Mouse (Mus musculus) hindbrain, postnatal 0 days (tissue): ENCODE results near the gene Spn. TPM values are rescaled to one million over a fixed set of nuclear protein-coding genes. Genes with fewer than 3 reads are reported as not detected.

ENCODE experiments used
- ATAC-seq: fragments of 200-750 bp; cut with Nextera tagmentation; 2 replicates; pipeline ENCODE4 v1.8.0; 2017; ENCODE audit warnings: mild to moderate bottlenecking, moderate TSS enrichment, moderate library complexity
- DNase-seq: peaks from one replicate; pipeline ENCODE4 v3.0.0-alpha.2; 2015; ENCODE audit warnings: low spot score
- H3K27ac ChIP-seq: fragments of 300-500 bp; sonication (generic); 2 replicates; pipeline ENCODE4 v1.5.1; 2014; ENCODE audit warnings: mild to moderate bottlenecking
- H3K27me3 ChIP-seq: fragments of 300-500 bp; sonication (generic); 2 replicates; pipeline ENCODE4 v1.6.1; 2014; ENCODE audit warnings: low read length, mixed read lengths; ENCODE audit not compliant: insufficient read depth
- H3K36me3 ChIP-seq: fragments of 300-500 bp; sonication (generic); 2 replicates; pipeline ENCODE4 v1.6.1; 2014; ENCODE audit warnings: low read length, mixed read lengths; ENCODE audit not compliant: insufficient read depth
- H3K4me1 ChIP-seq: fragments of 300-500 bp; sonication (generic); 2 replicates; pipeline ENCODE4 v1.6.1; 2014; ENCODE audit warnings: antibody characterized with exemption, low read length, mixed read lengths; ENCODE audit not compliant: insufficient read depth
- H3K4me2 ChIP-seq: fragments of 300-500 bp; sonication (generic); 2 replicates; pipeline ENCODE4 v1.6.1; 2014; ENCODE audit warnings: low read depth, mild to moderate bottlenecking, low read length, moderate library complexity, mixed read lengths
- H3K4me3 ChIP-seq: fragments of 300-500 bp; sonication (generic); 2 replicates; pipeline ENCODE4 v1.5.1; 2014; ENCODE audit warnings: low read length
- H3K9ac ChIP-seq: fragments of 300-500 bp; sonication (generic); replicated peaks from 2 replicates; pipeline ENCODE4 v1.6.1; 2014; ENCODE audit warnings: mild to moderate bottlenecking, low read length, moderate library complexity, mixed read lengths
- H3K9me3 ChIP-seq: fragments of 300-500 bp; sonication (generic); 2 replicates; pipeline ENCODE4 v1.6.1; 2016; ENCODE audit warnings: low read length, mixed read lengths
- CTCF ChIP-seq: IDR thresholded peaks from 2 replicates; pipeline ENCODE4 v1.5.1; 2016; ENCODE audit warnings: antibody characterized with exemption, control low read depth, low read depth
- WGBS: fragments of 180-500 bp; shearing (Covaris S2); extraction: QIAGEN DNeasy Blood & Tissue Kit; methylation state at CpG from one replicate; pipeline ENCODE4 v1.1.7; 2014; 5-methylcytosine and 5-hydroxymethylcytosine counted together
- polyA plus RNA-seq: library from polyadenylated mRNA; unstranded; fragments of >200 nt; fragmentation: Nextera tagmentation; extraction: Ambion mirVana; gene quantifications from 2 replicates; pipeline ENCODE4 v1.2.1, GENCODE M21; 2015
- total RNA-seq: library from RNA; depleted of rRNA; stranded (reverse); fragments of >200 nt; gene quantifications from 2 replicates; pipeline ENCODE4 v1.2.3, GENCODE M21; 2014

Gene Spn
- total and polyA plus RNA-seq, 2 experiments from 2014 or later, result 0.09 to 0.21 TPM

- H3K9ac ChIP-seq, result no peak overlapping the region
- H3K4me3 ChIP-seq, result no peak overlapping the region
- H3K4me2 ChIP-seq, result no peak overlapping the region
- no peak for TF ChIP-seq CTCF
- 39% methylated on average over 11 of the region's 11 CpGs for WGBS
- no peaks in the 10 kb centered on the region for H3K36me3 ChIP-seq
- no peaks in the 10 kb centered on the region for H3K4me1 ChIP-seq
- peaks cover 9% of the 10 kb centered on the region; the same call in 1 of the 2 replicates for H3K27me3 ChIP-seq
- H3K27ac ChIP-seq, result no peak overlapping the region
- DNase-seq, result peak; percentile 24
- no peaks in the 10 kb centered on the region for H3K9me3 ChIP-seq
- ATAC-seq, result peak; percentile 58; the same call in 1 of the 2 replicates
Measured at GRCm38 (mm10) chr7:127116331-127116935, 21.2 kb downstream of the Spn start.

GRCm38 (mm10) chr7:127114920-127115319 is 22.7 kb downstream of the Spn start:
- no peaks in the 10 kb centered on the region for H3K36me3 ChIP-seq
- H3K9ac ChIP-seq, result no peak overlapping the region
- H3K4me2 ChIP-seq, result no peak overlapping the region
- no peak for DNase-seq
- H3K4me1 ChIP-seq, result no peaks in the 10 kb centered on the region
- no peak overlapping the region for H3K27ac ChIP-seq
- no peak overlapping the region for H3K4me3 ChIP-seq
- 88% methylated on average over 11 of the region's 11 CpGs for WGBS
- H3K27me3 ChIP-seq, result no peaks in the 10 kb centered on the region; the same call in 1 of the 2 replicates
- no peak for TF ChIP-seq CTCF
- H3K9me3 ChIP-seq, result no peaks in the 10 kb centered on the region
- ATAC-seq, result no peak

GRCm38 (mm10) chr7:127113614-127114259 is 23.9 kb downstream of the Spn start:
- 0 out of 2 replicates have a peak, but pooled peaks have one; percentile 41 for ATAC-seq
- TF ChIP-seq CTCF, result no peak
- H3K9ac ChIP-seq, result no peak overlapping the region
- WGBS, result 52% methylated on average over 12 of the region's 12 CpGs
- H3K36me3 ChIP-seq, result no peaks in the 10 kb centered on the region
- no peaks in the 10 kb centered on the region for H3K4me1 ChIP-seq
- H3K27ac ChIP-seq, result no peak overlapping the region
- H3K27me3 ChIP-seq, result no peaks in the 10 kb centered on the region
- DNase-seq, result peak; percentile 61
- no peak overlapping the region for H3K4me3 ChIP-seq
- no peak overlapping the region for H3K4me2 ChIP-seq
- H3K9me3 ChIP-seq, result no peaks in the 10 kb centered on the region

GRCm38 (mm10) chr7:127112921-127113597 is 24.6 kb downstream of the Spn start:
- DNase-seq (no peak), ATAC-seq (no peak)
- no peak for TF ChIP-seq CTCF
- no peak overlapping the region for H3K9ac ChIP-seq
- WGBS, result 48% methylated on average over 9 of the region's 9 CpGs
- no peaks in the 10 kb centered on the region for H3K9me3 ChIP-seq
- H3K4me2 ChIP-seq, result no peak overlapping the region
- no peaks in the 10 kb centered on the region for H3K36me3 ChIP-seq
- no peaks in the 10 kb centered on the region for H3K27me3 ChIP-seq
- no peak overlapping the region for H3K27ac ChIP-seq
- H3K4me1 ChIP-seq, result no peaks in the 10 kb centered on the region
- no peak overlapping the region for H3K4me3 ChIP-seq

- 83% methylated on average over 12 of the region's 12 CpGs for WGBS
- Histone ChIP-seq H3K27ac (no peak overlapping the region), H3K9ac (no peak overlapping the region), H3K4me1 (no peaks in the 10 kb centered on the region), H3K36me3 (no peaks in the 10 kb centered on the region), H3K27me3 (no peaks in the 10 kb centered on the region), H3K9me3 (no peaks in the 10 kb centered on the region), H3K4me3 (no peak overlapping the region), H3K4me2 (no peak overlapping the region)
- ATAC-seq, result no peak
- no peak for TF ChIP-seq CTCF
- DNase-seq, result no peak
Measured at GRCm38 (mm10) chr7:127112251-127112841, 25.3 kb downstream of the Spn start.

- H3K27ac ChIP-seq, result no peak overlapping the region
- H3K9ac ChIP-seq, result no peak overlapping the region
- H3K27me3 ChIP-seq, result no peaks in the 10 kb centered on the region
- H3K4me2 ChIP-seq, result no peak overlapping the region
- no peak overlapping the region for H3K4me3 ChIP-seq
- no peaks in the 10 kb centered on the region for H3K9me3 ChIP-seq
- H3K4me1 ChIP-seq, result no peaks in the 10 kb centered on the region
- no peaks in the 10 kb centered on the region for H3K36me3 ChIP-seq
- ATAC-seq (no peak), DNase-seq (peak; percentile 42)
- peak; percentile 68 for TF ChIP-seq CTCF
- 51% methylated on average over 6 of the region's 6 CpGs for WGBS
Measured at GRCm38 (mm10) chr7:127111461-127111860, 26.2 kb downstream of the Spn start.
